Mouse (Mus musculus) gastrocnemius, postnatal 36 days (tissue): ENCODE measurements at regions not wholly inside any gene's neighbourhood (a gene's known extent, or its start where the extent isn't known, plus 50 kb on each side); places are given as distances from the start of the nearest gene placed in this dataset.

Experiments used
- DNase-seq, 2 experiments: peaks; one replicate each; pipeline ENCODE4 v3.0.0; 2022
- intact Hi-C: fragments of 180-260 bp; cut with DNase I; formaldehyde crosslinking; loops from one replicate; pipeline ENCODE4 v1.15.1; 2025

DNA sequence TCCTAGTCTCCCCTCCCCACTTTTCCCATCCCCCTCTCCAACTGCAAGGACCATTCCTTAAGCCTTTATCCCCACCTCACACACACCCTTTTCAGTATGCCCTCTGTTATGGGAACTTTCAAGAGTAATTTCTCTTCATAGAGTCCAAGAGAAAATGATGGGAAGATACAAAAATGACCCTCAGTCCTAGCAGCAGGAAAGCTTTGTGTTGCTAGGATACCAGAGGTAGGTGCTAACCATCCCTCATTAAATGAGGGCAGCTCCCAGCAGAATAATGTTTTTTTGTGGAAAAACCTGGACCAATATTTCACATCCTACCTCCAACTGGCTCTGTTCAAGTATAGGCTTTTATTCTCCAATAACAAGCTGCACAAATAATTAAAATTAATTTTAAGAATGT lies 296.7 kb upstream of the Epha4 start:
- DNase-seq = no peak
- intact Hi-C loops = no loop called here

DNA sequence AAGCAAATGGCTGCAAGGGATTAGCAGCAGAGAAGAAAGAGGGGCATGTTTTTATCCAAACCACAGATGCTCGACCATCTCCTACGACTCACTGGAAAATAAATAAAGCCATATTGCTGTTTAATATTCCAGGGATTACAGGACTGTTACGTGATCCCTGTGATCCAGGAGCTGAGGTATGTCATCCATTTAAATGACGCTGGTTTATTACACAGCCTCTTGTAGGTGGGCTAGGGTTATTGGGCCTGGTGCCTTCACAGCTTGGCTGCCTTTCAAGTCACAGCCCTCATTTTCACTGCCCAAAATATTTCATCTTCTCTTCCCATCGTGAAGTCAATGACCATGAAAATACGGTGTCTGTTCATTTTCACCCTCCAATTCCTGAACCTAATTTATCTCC lies 276.1 kb upstream of the Epha4 start:
- intact Hi-C loops = no loop called here

DNA sequence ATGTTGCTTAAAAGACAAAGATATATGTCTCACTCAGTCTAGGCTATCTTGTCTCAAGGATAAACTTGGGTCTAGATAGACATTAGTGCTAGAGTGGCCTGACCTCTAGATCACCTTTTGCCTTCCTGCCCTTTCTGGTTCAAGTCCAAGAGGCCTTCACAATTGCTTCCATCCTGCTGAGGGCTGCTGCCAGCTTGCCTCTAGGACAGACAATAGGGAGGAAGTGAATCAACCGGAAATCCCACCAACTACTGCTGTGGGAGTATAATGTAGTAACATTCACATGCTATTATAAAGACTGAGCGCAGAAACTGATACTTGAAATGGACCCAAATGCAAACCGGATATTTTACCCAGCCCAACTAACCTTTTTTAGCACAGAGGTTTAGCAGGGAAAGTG lies 239.4 kb upstream of the Epha4 start:
- no peak for DNase-seq
- intact Hi-C loops = no loop called here

More for the DNA sequence above, 276.1 kb upstream of the Epha4 start:
- DNase-seq = no peak

DNA sequence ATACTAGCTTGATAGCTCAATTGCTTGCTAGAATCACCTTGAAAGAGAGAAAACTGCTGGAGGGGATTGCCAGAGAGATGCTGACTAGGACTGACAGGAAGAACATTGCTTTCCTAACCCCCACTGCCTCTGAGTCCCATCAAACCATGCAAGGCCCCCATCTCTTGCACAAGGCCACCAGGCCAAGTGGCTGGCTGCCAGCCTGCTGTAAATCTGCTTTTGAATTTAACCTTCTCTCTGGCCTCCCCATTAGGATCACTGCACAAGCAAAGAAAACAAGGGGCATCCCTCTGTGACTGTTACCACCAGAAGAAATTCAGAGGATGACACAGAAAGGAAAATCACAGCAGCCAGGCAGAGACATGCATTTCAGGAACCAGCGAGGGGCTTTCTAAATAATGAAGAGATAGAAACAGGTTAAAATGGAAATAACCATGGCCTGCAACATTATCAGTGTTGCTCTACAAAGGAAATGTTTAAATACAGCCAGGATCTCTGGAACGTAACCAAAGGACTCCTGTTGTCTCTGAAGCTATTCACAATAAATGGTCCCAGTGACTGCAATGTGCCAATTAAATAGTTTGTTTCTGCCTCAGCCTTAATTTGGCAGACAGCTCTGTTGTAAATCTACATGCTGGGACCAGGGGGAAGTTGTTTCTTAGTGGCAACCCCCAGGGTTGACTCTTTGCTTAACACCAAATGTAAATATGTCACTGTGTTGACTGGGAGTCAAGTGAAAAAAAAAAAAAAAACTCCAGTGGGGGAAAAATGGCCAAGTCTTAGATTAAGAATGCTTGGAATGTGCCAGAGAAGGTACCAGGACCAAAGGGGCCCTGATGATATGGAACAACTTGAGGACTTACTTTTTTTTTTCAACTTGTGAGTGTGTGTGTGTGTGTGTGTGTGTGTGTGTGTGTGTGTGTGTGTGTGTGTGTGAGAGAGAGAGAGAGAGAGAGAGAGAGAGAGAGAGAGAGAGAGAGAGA lies 233.9 kb upstream of the Epha4 start:
- no peak for DNase-seq
- intact Hi-C loops = no loop called here

DNA sequence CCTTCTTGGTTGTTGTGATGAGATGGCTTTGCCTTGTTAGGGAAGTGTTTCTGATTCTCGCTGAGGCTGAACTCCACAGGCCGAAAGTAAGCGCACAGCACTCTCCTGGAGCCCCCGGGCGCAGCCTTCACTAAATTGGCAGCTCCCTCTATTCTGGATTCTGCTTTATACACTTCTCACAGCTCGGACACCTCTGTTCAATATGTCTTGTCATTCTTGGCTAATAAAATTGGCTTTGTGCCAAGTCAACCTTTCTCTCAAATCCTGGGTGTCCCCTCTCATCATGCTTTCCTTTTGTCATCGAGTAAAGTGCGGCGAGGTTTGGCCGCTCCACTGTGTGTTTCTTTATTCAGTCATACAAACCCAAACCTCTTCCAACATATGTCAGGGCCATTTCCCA lies 217.2 kb upstream of the Epha4 start:
- intact Hi-C loops = no loop called here
- DNase-seq = no peak

DNA sequence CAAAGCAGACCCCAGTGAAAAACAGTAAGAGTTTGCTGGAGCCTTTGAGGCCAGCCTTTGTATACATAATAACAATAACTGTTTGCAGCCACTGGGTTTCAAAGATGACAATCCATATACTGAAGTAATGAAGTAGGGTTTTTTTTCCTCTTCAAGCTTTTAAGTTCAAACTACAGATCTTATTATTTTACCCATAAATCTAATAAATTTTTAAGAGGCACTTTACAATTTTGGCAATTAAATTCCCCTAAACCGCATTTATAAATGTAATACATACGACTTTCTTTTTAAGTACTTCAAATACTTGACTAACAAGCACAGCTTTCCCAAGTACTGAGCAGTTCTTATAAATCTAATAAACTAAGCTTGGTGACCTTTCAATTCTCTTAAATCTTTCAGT lies 212.7 kb upstream of the Epha4 start:
- DNase-seq = no peak
- intact Hi-C loops = no loop called here

- DNase-seq = no peak
- intact Hi-C loops = no loop called here
These were observed 208.4 kb upstream of the Epha4 start for GRCm38 (mm10) chr1:77723246-77723645.

- no peak for DNase-seq
- intact Hi-C loops = no loop called here
These were observed 206.0 kb upstream of the Epha4 start for GRCm38 (mm10) chr1:77720859-77721258.

GRCm38 (mm10) chr1:77713001-77713400 lies 198.1 kb upstream of the Epha4 start:
- no peak for DNase-seq
- intact Hi-C loops = no loop called here

GRCm38 (mm10) chr1:77708202-77709020 lies 193.5 kb upstream of the Epha4 start:
- intact Hi-C loops = no loop called here
- no peak for DNase-seq

DNA sequence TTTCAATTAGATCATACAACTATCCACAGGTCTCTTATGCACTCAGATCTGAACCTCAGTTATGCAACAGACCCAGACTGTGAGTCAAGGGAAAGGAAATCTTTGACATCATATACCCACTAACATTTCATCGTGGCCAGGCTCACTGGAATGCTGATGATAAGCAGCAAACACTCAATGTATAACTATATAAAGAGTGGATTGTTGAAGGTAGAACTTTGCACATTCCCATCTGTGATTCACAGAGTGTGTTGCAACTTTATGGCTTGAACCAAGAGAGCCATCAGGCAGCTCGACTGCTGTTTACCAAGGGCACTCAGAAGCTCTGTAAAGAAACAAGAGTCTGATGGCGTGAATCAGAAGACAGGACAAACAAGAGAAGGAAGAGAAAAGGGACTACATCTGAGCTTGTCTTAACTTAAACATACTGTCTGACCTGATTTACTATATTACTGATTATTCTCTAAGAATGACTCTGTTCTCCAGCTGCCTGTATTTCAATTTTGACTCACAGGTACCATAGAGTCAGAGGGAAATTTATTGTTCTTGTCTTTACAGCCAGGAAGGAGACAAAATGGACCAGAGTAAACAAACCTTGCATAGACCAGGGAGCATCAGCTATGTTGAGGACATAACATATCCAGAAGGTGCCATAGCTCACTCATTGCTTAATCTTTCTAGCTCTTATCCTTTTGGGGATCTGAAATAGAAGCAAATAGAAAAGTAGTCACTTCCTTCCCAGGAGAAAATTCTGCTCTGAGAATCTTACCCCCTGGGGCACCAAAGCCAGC lies 180.5 kb upstream of the Epha4 start:
- no peak for DNase-seq
- intact Hi-C loops = no loop called here

DNA sequence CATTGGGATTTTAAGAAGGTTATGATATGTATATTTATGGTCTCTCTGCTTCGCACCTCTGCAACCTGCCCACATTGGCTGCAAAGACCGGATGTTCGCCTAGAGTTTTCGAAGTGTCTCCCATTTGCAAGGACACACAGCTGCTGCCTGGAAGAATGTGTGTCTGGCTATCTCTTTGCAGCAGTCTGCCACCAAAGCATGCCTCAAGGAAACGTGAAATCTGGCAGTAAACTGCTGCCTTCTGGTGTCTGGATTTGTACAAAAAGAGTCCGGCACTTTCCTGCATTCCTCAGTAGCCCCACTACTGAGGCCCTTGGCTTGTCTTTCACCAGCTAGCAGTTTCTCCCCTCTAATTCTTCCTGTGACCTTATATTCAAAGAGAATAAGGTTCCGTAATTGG lies 148.5 kb upstream of the Epha4 start:
- DNase-seq = no peak
- intact Hi-C loops = no loop called here

GRCm38 (mm10) chr1:77660436-77660835 lies 145.5 kb upstream of the Epha4 start:
- no peak for DNase-seq
- intact Hi-C loops = no loop called here

- intact Hi-C loops = no loop called here
- no peak for DNase-seq
These were observed 122.1 kb upstream of the Epha4 start for GRCm38 (mm10) chr1:77637025-77637424.

GRCm38 (mm10) chr1:77629496-77630281 lies 114.8 kb upstream of the Epha4 start:
- no peak for DNase-seq
- intact Hi-C loops = no loop called here

- no peak for DNase-seq
- intact Hi-C loops = no loop called here
These were observed 114.0 kb upstream of the Epha4 start for GRCm38 (mm10) chr1:77628861-77629260.

DNA sequence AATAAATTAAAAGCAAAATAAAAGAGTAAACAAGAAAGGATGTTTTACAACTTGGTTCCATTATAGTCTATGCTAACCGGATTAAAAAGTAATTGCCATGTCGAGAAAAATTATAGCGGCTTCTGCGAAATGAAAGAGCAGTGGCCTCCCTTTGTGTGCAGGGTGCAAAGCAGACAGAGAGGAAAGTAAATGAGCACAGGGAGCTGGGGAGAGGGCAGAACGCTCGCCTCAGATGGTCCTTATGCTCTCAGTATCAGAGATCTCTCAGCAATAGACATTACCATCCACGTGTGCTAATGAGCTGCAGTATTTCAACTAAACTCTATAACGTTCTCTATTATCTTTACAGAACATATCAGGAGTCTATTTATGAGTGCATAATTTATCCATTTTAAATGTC lies 102.6 kb upstream of the Epha4 start:
- intact Hi-C loops = no loop called here

DNA sequence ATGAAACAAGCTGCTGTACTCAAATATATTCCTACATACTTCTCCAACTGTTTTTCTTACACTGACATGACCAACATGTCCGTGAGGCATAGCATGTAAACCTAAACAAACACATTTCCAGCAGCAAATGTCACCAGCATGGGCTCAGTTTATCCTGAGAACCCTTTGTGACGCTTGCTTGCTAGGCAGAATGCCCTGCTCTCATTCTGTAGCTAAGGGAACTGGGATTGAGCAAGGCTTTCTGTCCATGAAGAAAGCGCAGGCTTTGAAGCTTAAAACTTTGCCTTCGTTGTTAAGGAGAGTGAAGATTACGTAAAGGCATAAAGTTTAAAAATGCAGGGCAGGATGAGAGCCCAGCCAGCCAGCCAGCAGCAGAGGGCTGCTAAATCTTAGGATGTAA lies 85.6 kb upstream of the Epha4 start:
- no peak for DNase-seq
- intact Hi-C loops = no loop called here

More for the DNA sequence above, 102.6 kb upstream of the Epha4 start:
- no peak for DNase-seq

DNA sequence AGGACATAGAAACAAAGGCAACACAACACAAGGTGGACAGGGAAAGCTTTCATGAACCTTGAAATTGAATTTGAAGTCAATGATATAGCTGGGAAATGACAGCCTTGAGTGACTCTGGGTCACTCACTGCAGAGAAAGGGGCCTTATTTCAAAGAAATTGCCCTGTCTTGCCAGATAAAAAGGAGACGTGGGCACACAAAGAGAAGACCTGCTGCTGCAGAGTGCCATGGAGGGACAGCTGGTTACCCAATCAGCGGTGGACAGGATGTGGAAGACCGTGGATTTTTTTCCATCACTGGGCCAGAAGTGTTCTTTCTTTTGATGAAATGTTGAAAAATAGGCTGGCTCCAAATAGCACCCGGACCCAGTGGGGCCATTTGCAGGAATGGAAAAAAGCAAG lies 77.8 kb upstream of the Epha4 start:
- intact Hi-C loops = no loop called here
- DNase-seq = no peak

GRCm38 (mm10) chr1:77592248-77592647 lies 77.4 kb upstream of the Epha4 start:
- intact Hi-C loops = no loop called here
- no peak for DNase-seq
